Mouse (Mus musculus): ENCODE measurements around the gene Ccdc80. TPM values are rescaled to one million over a fixed set of nuclear protein-coding genes. Genes with fewer than 3 reads are reported as not detected.

The Ccdc80 gene
- polyA plus RNA-seq, 1 experiment from 2014 or later: 78.4 TPM

GRCm38 (mm10) chr16:45098886-45099210 is 5.6 kb downstream of the Ccdc80 start:
- Histone ChIP-seq H3K36me3 (ENCODE audit: control insufficient read depth, insufficient read depth, low read length) (no peaks in the 10 kb centered on the region), H3K4me2 (ENCODE audit: low read length) (peak overlapping the region; percentile 67), H3K9me3 (ENCODE audit: control insufficient read depth, low read length) (no peaks in the 10 kb centered on the region), H3K27me3 (replicated peaks; ENCODE audit: control insufficient read depth, insufficient read depth, low read length) (no peaks in the 10 kb centered on the region), H3K27ac (ENCODE audit: low read depth) (no peak overlapping the region; the same call in 1 of the 2 replicates), H3K9ac (ENCODE audit: low read length) (no peak overlapping the region), H3K4me1 (replicated peaks; ENCODE audit: control insufficient read depth, insufficient read depth, low read length) (peaks cover 32% of the 10 kb centered on the region), H3K4me3 (ENCODE audit: low read depth, low read length) (0 out of 2 replicates have a peak overlapping the region, but pooled peaks have one; percentile 17)
- 64% methylated on average over 6 of the region's 6 CpGs for WGBS
- ATAC-seq (replicated peaks; ENCODE audit: low FRiP score, low TSS enrichment, low read depth) (no peak), DNase-seq (ENCODE audit: low spot score) (no peak)

GRCm38 (mm10) chr16:45100892-45101291 is 7.7 kb downstream of the Ccdc80 start:
- ATAC-seq (replicated peaks; ENCODE audit: low FRiP score, low TSS enrichment, low read depth) (no peak), DNase-seq (ENCODE audit: low spot score) (no peak)
- 66% methylated on average over 3 of the region's 3 CpGs for WGBS
- Histone ChIP-seq H3K4me2 (ENCODE audit: low read length) (no peak overlapping the region), H3K27me3 (replicated peaks; ENCODE audit: control insufficient read depth, insufficient read depth, low read length) (no peaks in the 10 kb centered on the region), H3K9me3 (ENCODE audit: control insufficient read depth, low read length) (no peaks in the 10 kb centered on the region), H3K4me3 (ENCODE audit: low read depth, low read length) (no peak overlapping the region), H3K4me1 (replicated peaks; ENCODE audit: control insufficient read depth, insufficient read depth, low read length) (peaks cover 17% of the 10 kb centered on the region), H3K36me3 (ENCODE audit: control insufficient read depth, insufficient read depth, low read length) (no peaks in the 10 kb centered on the region), H3K9ac (ENCODE audit: low read length) (no peak overlapping the region), H3K27ac (ENCODE audit: low read depth) (no peak overlapping the region)

GRCm38 (mm10) chr16:45104993-45105392 is 11.8 kb downstream of the Ccdc80 start:
- Histone ChIP-seq H3K4me2 (ENCODE audit: low read length) (no peak overlapping the region), H3K4me3 (ENCODE audit: low read depth, low read length) (no peak overlapping the region), H3K36me3 (ENCODE audit: control insufficient read depth, insufficient read depth, low read length) (no peaks in the 10 kb centered on the region), H3K27me3 (replicated peaks; ENCODE audit: control insufficient read depth, insufficient read depth, low read length) (no peaks in the 10 kb centered on the region), H3K4me1 (replicated peaks; ENCODE audit: control insufficient read depth, insufficient read depth, low read length) (peaks cover 4% of the 10 kb centered on the region), H3K9me3 (ENCODE audit: control insufficient read depth, low read length) (no peaks in the 10 kb centered on the region), H3K27ac (ENCODE audit: low read depth) (no peak overlapping the region), H3K9ac (ENCODE audit: low read length) (no peak overlapping the region)
- WGBS: 45% methylated on average over 3 of the region's 3 CpGs
- ATAC-seq (replicated peaks; ENCODE audit: low FRiP score, low TSS enrichment, low read depth): no peak
- DNase-seq (ENCODE audit: low spot score): no peak

GRCm38 (mm10) chr16:45108203-45108878 is 15.1 kb downstream of the Ccdc80 start:
- 56% methylated on average over 5 of the region's 5 CpGs for WGBS

GRCm38 (mm10) chr16:45110498-45110897 is 17.3 kb downstream of the Ccdc80 start:
- Histone ChIP-seq H3K27me3 (replicated peaks; ENCODE audit: control insufficient read depth, insufficient read depth, low read length) (no peaks in the 10 kb centered on the region), H3K9me3 (ENCODE audit: control insufficient read depth, low read length) (no peaks in the 10 kb centered on the region), H3K27ac (ENCODE audit: low read depth) (peak overlapping the region; percentile 64; the same call in 1 of the 2 replicates), H3K4me3 (ENCODE audit: low read depth, low read length) (no peak overlapping the region), H3K9ac (ENCODE audit: low read length) (no peak overlapping the region), H3K4me1 (replicated peaks; ENCODE audit: control insufficient read depth, insufficient read depth, low read length) (no peaks in the 10 kb centered on the region; the same call in 1 of the 2 replicates), H3K4me2 (ENCODE audit: low read length) (no peak overlapping the region), H3K36me3 (ENCODE audit: control insufficient read depth, insufficient read depth, low read length) (no peaks in the 10 kb centered on the region)
- 30% methylated on average over 4 of the region's 4 CpGs for WGBS
- peak; percentile 58; the same call in 1 of the 2 replicates for ATAC-seq (replicated peaks; ENCODE audit: low FRiP score, low TSS enrichment, low read depth)
- DNase-seq (ENCODE audit: low spot score): no peak

More at GRCm38 (mm10) chr16:45108203-45108878, 15.1 kb downstream of the Ccdc80 start:
- Histone ChIP-seq H3K36me3 (ENCODE audit: control insufficient read depth, insufficient read depth, low read length) (no peaks in the 10 kb centered on the region), H3K4me1 (replicated peaks; ENCODE audit: control insufficient read depth, insufficient read depth, low read length) (no peaks in the 10 kb centered on the region; the same call in 1 of the 2 replicates), H3K4me3 (ENCODE audit: low read depth, low read length) (no peak overlapping the region), H3K27me3 (replicated peaks; ENCODE audit: control insufficient read depth, insufficient read depth, low read length) (no peaks in the 10 kb centered on the region), H3K27ac (ENCODE audit: low read depth) (no peak overlapping the region), H3K9me3 (ENCODE audit: control insufficient read depth, low read length) (no peaks in the 10 kb centered on the region), H3K4me2 (ENCODE audit: low read length) (no peak overlapping the region), H3K9ac (ENCODE audit: low read length) (no peak overlapping the region)
- ATAC-seq (replicated peaks; ENCODE audit: low FRiP score, low TSS enrichment, low read depth) (no peak), DNase-seq (ENCODE audit: low spot score) (no peak)

GRCm38 (mm10) chr16:45117200-45117599 is 24.0 kb downstream of the Ccdc80 start:
- H3K4me2 ChIP-seq (ENCODE audit: low read length): no peak overlapping the region
- DNase-seq (ENCODE audit: low spot score): no peak
- H3K27ac ChIP-seq (ENCODE audit: low read depth): no peak overlapping the region
- WGBS: 89% methylated on average over 3 of the region's 3 CpGs
- H3K9ac ChIP-seq (ENCODE audit: low read length): no peak overlapping the region
- 0 out of 2 replicates have a peak, but pooled peaks cover 7% of the 10 kb centered on the region for H3K4me1 ChIP-seq (replicated peaks; ENCODE audit: control insufficient read depth, insufficient read depth, low read length)
- no peak overlapping the region for H3K4me3 ChIP-seq (ENCODE audit: low read depth, low read length)
- no peaks in the 10 kb centered on the region for H3K9me3 ChIP-seq (ENCODE audit: control insufficient read depth, low read length)
- H3K36me3 ChIP-seq (ENCODE audit: control insufficient read depth, insufficient read depth, low read length): peaks cover 6% of the 10 kb centered on the region; the same call in 1 of the 2 replicates
- H3K27me3 ChIP-seq (replicated peaks; ENCODE audit: control insufficient read depth, insufficient read depth, low read length): no peaks in the 10 kb centered on the region
- ATAC-seq (replicated peaks; ENCODE audit: low FRiP score, low TSS enrichment, low read depth): no peak

GRCm38 (mm10) chr16:45118760-45119159 is 25.6 kb downstream of the Ccdc80 start:
- H3K9ac ChIP-seq (ENCODE audit: low read length): no peak overlapping the region
- H3K9me3 ChIP-seq (ENCODE audit: control insufficient read depth, low read length): no peaks in the 10 kb centered on the region
- no peaks in the 10 kb centered on the region for H3K27me3 ChIP-seq (replicated peaks; ENCODE audit: control insufficient read depth, insufficient read depth, low read length)
- 59% methylated on average over 3 of the region's 3 CpGs for WGBS
- H3K27ac ChIP-seq (ENCODE audit: low read depth): no peak overlapping the region
- no peak overlapping the region for H3K4me2 ChIP-seq (ENCODE audit: low read length)
- 0 out of 2 replicates have a peak, but pooled peaks cover 7% of the 10 kb centered on the region for H3K4me1 ChIP-seq (replicated peaks; ENCODE audit: control insufficient read depth, insufficient read depth, low read length)
- H3K36me3 ChIP-seq (ENCODE audit: control insufficient read depth, insufficient read depth, low read length): peaks cover 6% of the 10 kb centered on the region; the same call in 1 of the 2 replicates
- DNase-seq (ENCODE audit: low spot score) (no peak), ATAC-seq (replicated peaks; ENCODE audit: low FRiP score, low TSS enrichment, low read depth) (no peak)
- H3K4me3 ChIP-seq (ENCODE audit: low read depth, low read length): no peak overlapping the region

- H3K36me3 ChIP-seq (ENCODE audit: control insufficient read depth, insufficient read depth, low read length): peaks cover 6% of the 10 kb centered on the region; the same call in 1 of the 2 replicates
- H3K9ac ChIP-seq (ENCODE audit: low read length): no peak overlapping the region
- DNase-seq (ENCODE audit: low spot score): no peak
- H3K27ac ChIP-seq (ENCODE audit: low read depth): peak overlapping the region; percentile 6
- H3K4me2 ChIP-seq (ENCODE audit: low read length): no peak overlapping the region
- H3K4me1 ChIP-seq (replicated peaks; ENCODE audit: control insufficient read depth, insufficient read depth, low read length): 0 out of 2 replicates have a peak, but pooled peaks cover 7% of the 10 kb centered on the region
- H3K4me3 ChIP-seq (ENCODE audit: low read depth, low read length): no peak overlapping the region
- H3K27me3 ChIP-seq (replicated peaks; ENCODE audit: control insufficient read depth, insufficient read depth, low read length): no peaks in the 10 kb centered on the region
- no peaks in the 10 kb centered on the region for H3K9me3 ChIP-seq (ENCODE audit: control insufficient read depth, low read length)
- WGBS: 42% methylated on average over 5 of the region's 5 CpGs
- 0 out of 2 replicates have a peak, but pooled peaks have one; percentile 36 for ATAC-seq (replicated peaks; ENCODE audit: low FRiP score, low TSS enrichment, low read depth)
Observed at GRCm38 (mm10) chr16:45120844-45121425, 27.7 kb downstream of the Ccdc80 start.

Data from intestine, embryonic 14.5 days (tissue).